Mouse (Mus musculus) cerebellum, adult 9-10 months (tissue): ENCODE results near the gene Zfp979.
"Not testable (repeated sequence)": the region's sequence is repeated elsewhere in the genome, so short reads cannot be mapped to it uniquely, and the experiment has no call there.

Experiments used
- DNase-seq: peaks from one replicate; pipeline ENCODE4 v3.0.0; 2022

Zfp979 gene

DNA sequence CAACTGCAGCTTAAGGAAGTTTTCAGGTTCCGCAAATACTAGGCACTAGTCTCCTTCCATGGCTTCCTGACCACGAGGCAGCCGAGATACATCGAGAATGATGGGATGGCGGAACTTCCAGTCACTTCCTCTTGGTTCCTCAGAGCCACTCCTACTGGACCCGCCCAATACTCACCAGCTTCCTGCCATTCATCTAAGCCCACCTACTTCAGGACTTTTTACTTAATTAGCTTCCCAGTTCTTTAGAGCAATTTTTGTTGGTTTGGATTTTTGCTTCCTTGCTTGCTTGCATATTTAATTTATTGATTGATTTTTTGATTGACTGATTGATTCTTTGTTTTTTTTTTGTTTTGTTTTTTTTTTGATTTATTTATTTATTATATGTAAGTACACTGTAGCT lies at the start of gene Zfp979:
TSS of gene Zfp979 (minus strand) at position 101 of the 400 bp plus-strand sequence.
- DNase-seq: not testable (repeated sequence)

DNA sequence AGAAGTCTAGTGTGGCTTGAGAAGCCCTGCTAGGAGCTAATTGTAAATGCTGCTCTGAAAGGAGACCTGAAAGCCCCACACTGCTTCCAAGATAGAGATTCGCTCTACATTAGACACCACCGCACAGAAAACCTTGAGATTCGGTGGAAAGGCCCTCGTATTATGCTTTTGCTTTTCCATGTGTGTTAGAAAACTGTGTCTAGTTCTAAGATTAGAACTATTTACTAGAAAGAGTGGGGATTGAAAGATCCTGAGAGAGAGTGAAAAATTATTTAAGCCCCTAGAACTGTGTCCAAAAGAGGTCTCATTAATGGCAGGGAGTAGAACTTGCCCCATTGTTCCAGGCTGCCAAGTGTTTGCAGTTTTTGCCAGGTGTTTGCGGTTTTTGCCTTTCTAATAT lies 12.9 kb upstream of the Zfp979 start:
- DNase-seq: not testable (repeated sequence)

DNA sequence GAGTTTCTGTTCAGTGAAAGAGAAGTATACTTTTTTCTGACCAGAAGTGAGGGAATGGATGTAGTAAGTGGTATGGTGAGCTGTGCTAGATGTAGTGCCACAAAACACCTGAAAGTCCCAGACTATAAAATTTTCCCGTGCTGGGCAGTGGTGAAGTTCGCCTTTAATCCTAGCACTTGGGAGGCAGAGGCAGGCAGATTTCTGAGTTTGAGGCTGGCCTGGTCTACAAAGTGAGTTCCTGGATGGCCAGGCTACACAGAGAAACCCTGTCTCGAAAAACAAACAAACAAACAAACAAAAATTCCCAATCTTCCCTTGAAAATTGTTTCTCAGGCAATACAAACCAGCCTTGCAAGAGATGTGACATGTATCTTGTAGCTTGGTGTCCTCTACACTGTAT lies 5.1 kb upstream of the Zfp979 start:
- not testable (repeated sequence) for DNase-seq

DNA sequence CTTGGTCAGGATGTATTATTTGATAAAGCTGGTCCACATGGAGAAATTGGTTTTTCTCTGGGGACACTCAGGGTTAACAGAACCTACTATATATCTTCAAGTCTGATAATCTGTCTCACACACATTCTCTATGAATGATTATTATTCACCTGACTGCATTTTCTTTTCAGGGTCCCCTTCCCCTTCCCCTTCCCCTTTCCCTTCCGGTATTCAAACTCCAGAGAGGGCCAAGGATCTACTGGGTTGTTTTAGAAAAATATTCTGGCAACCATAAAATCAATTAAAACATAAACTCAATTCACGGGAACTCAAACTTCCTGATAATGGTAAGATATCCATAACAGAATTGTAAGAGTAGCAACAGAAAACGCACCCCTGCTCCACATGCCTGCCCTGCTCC lies 381 bp downstream of the Zfp979 start:
- not testable (repeated sequence) for DNase-seq

DNA sequence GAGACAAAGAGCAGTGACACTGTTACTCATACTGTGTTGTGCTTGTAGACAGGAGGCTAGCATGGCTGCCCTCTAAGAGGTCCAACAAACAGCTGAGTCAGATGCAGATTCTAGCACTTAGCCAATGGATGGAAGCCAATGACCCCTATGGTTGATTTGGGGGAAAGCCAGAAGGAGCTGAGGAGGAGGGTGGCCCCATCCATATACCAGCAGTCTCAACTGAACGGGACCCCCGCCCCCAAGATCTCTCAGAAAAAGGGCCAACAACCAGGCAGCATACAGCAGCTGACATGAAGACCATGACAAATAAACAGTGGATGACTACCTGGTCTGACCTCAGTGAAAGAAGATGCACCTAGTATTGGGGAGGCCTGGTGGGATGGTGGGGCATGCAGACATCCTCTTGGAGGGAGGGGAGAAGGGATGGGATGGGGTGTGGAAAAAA lies 8.5 kb downstream of the Zfp979 start:
- not testable (repeated sequence) for DNase-seq

DNA sequence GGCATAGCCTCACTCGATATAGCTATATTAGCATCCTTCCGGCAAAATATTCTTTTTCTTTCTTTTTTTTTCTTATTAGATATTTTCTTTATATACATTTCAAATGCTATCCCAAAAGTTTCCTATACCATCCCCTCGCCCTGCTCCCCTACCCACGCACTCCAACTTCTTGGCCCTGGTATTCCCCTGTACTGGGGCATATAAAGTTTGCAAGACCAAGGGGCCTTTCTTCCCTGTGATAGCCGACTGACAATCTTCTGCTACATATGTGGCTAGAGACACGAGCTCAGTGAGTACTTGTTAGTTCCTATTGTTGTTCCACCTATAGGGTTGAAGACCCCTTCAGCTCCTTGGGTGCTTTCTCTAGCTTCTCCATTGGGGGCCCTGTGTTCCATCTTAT lies 35.8 kb downstream of the Zfp979 start:
- DNase-seq: not testable (repeated sequence)

DNA sequence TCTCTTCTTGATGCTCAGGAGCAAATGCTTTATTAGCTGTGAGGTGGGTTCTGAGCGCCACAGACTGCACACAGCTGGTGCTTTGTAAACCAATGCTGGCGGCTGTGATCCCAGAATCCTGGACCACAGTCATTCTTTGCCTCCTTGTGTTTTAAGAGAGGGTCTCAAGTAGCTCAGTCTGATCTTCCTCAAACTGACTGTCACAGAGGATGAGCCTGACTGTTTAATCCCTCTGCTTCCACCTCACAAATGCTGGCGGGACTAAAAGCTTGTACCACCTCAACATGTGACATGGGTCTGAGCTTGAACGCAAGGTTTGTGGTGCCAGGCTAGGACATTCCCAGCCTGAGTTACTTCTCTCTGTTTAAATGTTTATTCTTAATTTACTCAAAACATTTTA lies 36.8 kb downstream of the Zfp979 start:
- DNase-seq: no peak

DNA sequence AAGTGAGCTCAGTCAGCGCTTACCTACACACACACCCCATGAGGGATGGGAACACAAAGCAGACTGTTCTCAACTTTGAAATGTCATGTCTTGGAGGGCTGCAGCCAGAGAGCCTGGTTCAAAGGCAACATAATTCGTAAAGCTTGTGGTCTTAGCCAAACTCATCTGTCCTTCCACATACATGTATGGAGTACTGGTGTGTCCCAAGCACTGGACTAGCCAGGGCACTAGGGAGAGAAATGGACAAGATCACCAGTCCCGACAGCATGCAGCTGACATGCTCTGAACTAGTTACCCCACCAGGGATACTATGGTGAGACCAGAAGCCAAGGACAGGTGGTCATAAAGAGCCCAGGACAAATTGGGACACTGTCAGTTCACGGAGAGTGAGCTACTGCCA lies 38.5 kb downstream of the Zfp979 start:
- DNase-seq: no peak

DNA sequence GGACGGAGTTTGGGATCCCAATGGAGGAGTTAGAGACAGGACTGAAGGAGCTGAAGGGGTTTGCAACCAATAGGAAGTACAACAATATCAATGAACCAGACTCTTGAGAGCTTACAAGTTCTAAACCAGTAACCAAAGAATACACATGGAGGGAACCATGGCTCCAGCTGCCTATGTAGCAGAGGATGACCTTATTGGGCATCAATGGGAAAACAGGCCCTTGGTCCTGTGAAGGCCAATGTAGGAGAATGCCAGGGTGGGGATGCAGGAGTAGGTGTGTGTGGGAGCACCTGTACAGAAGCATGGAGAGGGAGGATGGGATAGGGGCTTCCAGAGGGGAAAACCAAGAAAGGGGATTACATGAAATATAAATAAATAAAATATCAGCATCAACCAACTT lies 40.4 kb downstream of the Zfp979 start:
- no peak for DNase-seq

DNA sequence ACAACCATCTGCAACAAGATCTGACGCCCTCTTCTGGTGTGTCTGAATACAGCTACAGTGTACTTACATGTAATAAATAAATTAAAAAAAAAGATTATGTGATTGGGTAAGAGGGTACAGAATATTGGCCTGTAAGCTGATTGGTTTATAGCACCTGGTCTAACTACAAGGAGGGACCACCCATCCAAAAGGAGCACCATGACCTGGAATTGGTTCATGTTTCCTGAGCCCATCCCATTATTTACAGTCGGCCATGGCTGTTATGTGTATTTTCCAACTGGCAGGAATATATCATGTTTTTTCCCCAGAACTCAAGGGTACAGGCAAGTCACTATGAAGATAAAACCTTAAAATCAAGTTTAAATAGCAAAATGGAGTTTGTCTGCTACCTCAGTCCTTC lies 43.5 kb downstream of the Zfp979 start:
- no peak for DNase-seq

DNA sequence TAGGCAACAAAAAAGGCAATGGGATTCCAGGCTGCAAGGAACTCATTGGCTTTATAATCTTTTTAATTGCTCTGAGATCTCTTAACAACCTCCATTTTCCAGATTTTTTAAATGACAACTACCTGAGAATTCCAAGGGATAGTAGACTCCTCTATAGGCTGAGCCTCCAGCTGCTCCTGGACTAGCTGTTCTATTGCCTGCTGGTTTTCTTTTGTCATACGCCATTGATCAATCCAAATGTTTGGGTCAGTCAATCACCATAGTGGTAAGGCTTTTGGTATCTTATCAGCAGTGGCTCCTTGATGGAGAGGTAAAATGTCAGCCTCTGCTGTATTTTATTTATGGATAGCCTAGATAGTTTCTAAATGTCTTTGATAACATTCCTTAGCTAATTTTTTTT lies 44.6 kb downstream of the Zfp979 start:
- DNase-seq: no peak

DNA sequence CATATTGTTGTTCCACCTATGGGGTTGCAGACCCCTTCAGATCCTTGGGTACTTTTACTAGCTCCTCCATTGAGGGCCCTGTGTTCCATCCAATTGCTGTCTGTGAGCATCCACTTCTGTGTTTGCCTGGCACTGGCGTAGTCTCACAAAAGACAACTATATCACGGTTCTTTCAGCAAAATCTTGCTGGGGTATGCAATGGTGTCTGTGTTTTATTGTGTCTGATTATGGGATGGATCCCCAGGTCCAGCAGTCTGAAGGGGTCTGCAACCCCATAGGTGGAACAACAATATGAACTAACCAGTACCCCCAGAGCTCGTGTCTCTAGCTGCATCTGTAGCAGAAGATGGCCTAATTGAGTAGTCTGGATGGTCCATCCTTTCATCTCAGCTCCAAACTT lies 47.7 kb downstream of the Zfp979 start:
- DNase-seq: not testable (repeated sequence)

DNA sequence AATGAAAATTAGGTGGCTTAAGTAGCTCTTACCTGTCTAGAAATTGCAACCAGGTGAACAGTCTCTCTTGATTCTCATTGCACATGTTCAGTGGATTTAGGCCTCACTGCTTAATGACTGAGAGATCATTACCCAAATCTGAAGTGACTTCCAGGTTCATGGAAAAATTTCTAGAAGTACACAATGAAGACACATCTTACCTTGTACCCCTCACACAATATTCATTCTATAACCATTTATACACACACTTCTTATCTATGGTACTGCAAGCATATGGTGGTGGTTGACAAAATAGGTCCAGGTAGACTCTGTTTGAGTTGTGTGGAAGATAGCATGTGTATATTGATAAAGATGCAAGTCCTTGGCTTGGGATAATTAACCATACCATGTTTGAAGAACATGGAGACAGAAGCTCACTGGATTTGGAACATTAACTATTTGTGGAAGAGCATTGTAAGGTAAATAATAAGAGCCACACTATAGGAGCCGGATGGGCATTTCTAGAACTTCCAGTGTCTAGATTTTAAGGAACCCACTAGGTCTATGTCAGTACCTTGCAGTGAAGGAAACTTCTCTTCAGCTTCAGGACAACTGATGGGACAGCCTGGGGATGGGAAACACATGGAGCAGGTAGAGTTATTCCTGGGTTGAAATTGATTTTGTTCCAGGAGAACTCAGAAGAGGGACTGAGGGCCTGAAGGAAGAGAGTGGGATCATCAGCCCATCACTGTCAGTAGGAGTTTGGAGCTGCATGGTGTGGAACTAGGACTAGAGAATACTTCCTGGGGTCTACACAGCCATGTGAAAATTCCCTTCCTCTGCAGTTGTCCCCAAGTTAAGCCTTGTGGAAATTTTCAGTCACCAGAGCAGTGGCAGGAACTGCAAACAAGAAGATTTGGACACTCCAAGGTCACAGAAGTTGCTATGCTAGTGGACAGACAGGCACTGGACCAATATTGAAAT lies 55.5 kb downstream of the Zfp979 start:
- DNase-seq: no peak

DNA sequence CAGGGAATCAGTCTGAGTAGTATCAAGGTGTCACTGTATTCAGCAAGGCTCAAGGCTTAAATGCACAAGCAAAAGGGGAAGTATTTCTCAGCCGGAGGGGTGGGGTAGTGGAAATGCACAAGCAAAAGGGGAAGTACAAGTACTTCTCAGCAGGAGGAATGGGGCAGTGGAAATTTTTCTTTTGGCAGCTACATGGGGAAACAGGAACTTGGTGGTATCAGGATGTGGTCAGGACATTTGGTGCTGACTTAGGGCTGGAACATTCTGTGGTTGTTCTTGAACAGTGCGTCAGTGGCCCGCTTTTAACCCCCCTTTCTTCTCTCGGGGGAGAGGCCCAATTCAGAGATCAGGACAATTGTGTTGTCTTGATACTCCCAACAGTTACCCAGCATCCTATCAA lies 62.9 kb downstream of the Zfp979 start:
- DNase-seq: not testable (repeated sequence)

DNA sequence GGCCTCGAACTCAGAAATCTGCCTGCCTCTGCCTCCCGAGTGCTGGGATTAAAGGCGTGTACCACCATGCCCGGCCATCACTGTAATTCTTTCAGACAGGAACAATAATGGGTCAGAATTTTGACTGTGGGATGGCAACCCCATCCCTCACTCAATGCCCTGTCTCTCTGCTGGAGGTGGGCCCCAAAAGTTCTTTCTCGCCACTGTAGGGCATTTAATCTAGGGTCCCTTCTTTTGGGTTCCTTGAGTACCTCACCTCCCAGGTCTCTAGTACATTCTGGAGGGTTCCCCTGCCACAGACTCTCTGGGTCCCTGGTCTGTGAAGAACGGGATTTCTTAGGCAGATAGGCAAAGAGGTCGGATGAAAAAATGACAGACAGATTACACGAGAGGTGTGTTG lies 71.2 kb downstream of the Zfp979 start:
- DNase-seq: not testable (repeated sequence)

DNA sequence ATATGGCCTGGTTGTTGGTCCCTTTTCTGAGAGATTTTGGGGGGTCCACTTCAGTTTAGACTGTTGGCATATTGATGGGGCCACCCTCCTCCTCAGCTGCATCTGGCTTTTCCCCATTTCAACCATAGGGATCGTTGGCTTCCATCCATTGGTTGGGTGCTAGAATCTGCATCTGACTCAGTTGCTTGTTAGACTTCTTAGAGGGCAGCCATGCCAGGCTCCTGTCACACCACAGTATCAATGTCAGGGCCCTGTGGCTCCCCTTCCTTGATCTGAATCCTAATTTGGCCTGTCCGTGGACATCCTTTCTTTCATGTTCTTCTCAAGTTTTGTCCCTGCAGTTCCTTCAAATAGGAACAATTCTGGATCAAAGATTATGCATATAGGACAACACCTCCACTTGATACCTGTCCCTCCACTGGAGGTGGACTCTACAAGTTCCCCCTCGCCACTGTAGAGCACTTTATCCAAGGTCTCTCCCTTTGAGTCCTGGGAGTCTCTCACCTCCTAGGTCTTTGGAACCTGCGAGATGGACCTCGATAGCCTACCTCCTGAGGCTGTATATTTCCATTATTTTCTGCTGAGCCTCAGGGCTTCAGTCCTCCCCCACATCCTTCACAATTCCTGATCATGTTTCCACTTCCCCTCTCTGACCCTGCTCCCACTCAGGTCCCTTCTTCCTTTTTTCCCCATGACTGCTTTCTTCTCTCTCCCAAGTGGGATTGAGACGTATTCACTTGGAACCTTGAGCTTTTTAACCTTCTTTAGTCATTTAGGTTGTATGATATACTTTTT lies 76.7 kb downstream of the Zfp979 start:
- DNase-seq: no peak
